In genomic region chr15:3485367-3485766, GRCm38 (mm10) we compare ENCODE assay signal across 24 mouse cellular contexts.
A peak's percentile ranks its signal among the peaks of the same experiment; 100 is the strongest.
DNase-seq lines count a peak whose midpoint lies in the region; ATAC-seq and TF ChIP-seq lines count a peak whose summit lies in the region.
"Had no signal": no experiment of that assay in that cellular context is flagged by ENCODE, and none has a peak within 500 bp of the region (broad histone marks: within the 10 kb centered on the region; RNA-seq: fewer than 3 reads in every experiment).

No protein-coding gene starts in this region.

- H3K4me2 ChIP-seq in liver, postnatal 0 days (ENCODE audit: low read depth, low read length): no peak overlapping the region
- H3K4me2 ChIP-seq in liver, embryonic 12.5 days: no peak overlapping the region
- H3K4me2 ChIP-seq: embryonic facial prominence, embryonic 13.5 days; forebrain, embryonic 12.5 days; forebrain, embryonic 15.5 days; hindbrain, embryonic 13.5 days had no signal

- no peak overlapping the region for H3K4me3 ChIP-seq in gastrocnemius, adult 2 months
- no peak overlapping the region for H3K4me3 ChIP-seq in kidney, adult 2 months (ENCODE audit: insufficient read depth, low read depth, low read length)
- H3K4me3 ChIP-seq in liver, postnatal 0 days (ENCODE audit: low read depth, low read length): no peak overlapping the region
- no peak overlapping the region for H3K4me3 ChIP-seq in liver, embryonic 12.5 days
- H3K4me3 ChIP-seq: embryonic facial prominence, embryonic 10.5 days; embryonic facial prominence, embryonic 13.5 days; erythroblast, embryonic 14.5 days; forebrain, embryonic 12.5 days; forebrain, embryonic 15.5 days; heart, embryonic 10.5 days; hindbrain, embryonic 10.5 days; hindbrain, embryonic 13.5 days had no signal

- peaks cover 3% of the 10 kb centered on the region for H3K4me1 ChIP-seq in kidney, adult 2 months (ENCODE audit: control insufficient read depth, insufficient read depth, low read length)
- H3K4me1 ChIP-seq in liver, postnatal 0 days (ENCODE audit: insufficient read depth): no peaks in the 10 kb centered on the region
- H3K4me1 ChIP-seq in liver, embryonic 12.5 days: no peaks in the 10 kb centered on the region
- H3K4me1 ChIP-seq: embryonic facial prominence, embryonic 10.5 days; embryonic facial prominence, embryonic 13.5 days; forebrain, embryonic 12.5 days; forebrain, embryonic 15.5 days; heart, embryonic 10.5 days; hindbrain, embryonic 10.5 days; hindbrain, embryonic 13.5 days had no signal

- DNase-seq in gastrocnemius, adult 2 months: no peak
- DNase-seq in gastrocnemius, postnatal 36 days: no peak
- DNase-seq in kidney, adult 2 months: peak; percentile 38
- no peak for DNase-seq in kidney, postnatal 14 days
- DNase-seq in liver, postnatal 0 days: no peak
- DNase-seq: adrenal gland, adult 8-10 months; adrenal gland, postnatal 25 days; cerebellum, adult 11-12 months; cerebellum, adult 8-10 months; cerebellum, postnatal 10 days; cerebellum, postnatal 36 days; embryo, embryonic 11 days; gastrocnemius, postnatal 10 days had no signal

- peak overlapping the region; percentile 77 for H3K27ac ChIP-seq in gastrocnemius, adult 2 months
- H3K27ac ChIP-seq in kidney, adult 2 months (ENCODE audit: insufficient read depth, low read depth, low read length): no peak overlapping the region
- no peak overlapping the region for H3K27ac ChIP-seq in liver, postnatal 0 days (ENCODE audit: low read depth)
- H3K27ac ChIP-seq in liver, embryonic 12.5 days: no peak overlapping the region
- H3K27ac ChIP-seq: embryonic facial prominence, embryonic 10.5 days; embryonic facial prominence, embryonic 13.5 days; forebrain, embryonic 12.5 days; forebrain, embryonic 15.5 days; heart, embryonic 10.5 days; hindbrain, embryonic 10.5 days; hindbrain, embryonic 13.5 days had no signal

- TF ChIP-seq POLR2A in kidney, adult 2 months (IDR thresholded peaks at IDR 0.05; ENCODE audit: low read depth, low read length): no peak

- intact Hi-C loops in gastrocnemius, adult 2 months (cut with DNase I): no loop called here
- intact Hi-C loops in gastrocnemius, postnatal 36 days (cut with DNase I): no loop called here

- TF ChIP-seq CTCF in gastrocnemius, adult 2 months (IDR thresholded peaks at IDR 0.05): no peak
- TF ChIP-seq CTCF in kidney, adult 2 months (conservative IDR thresholded peaks at IDR 0.05; ENCODE audit: insufficient read depth, insufficient read length, low read depth, low read length): no peak
- no peak for TF ChIP-seq CTCF in liver, postnatal 0 days (IDR thresholded peaks at IDR 0.05; ENCODE audit: low read depth)

- no peaks in the 10 kb centered on the region for H3K9me3 ChIP-seq in liver, postnatal 0 days (ENCODE audit: low read length)
- H3K9me3 ChIP-seq in liver, embryonic 12.5 days (replicated peaks): no peaks in the 10 kb centered on the region
- H3K9me3 ChIP-seq: embryonic facial prominence, embryonic 10.5 days; embryonic facial prominence, embryonic 13.5 days; forebrain, embryonic 12.5 days; forebrain, embryonic 15.5 days; heart, embryonic 10.5 days; hindbrain, embryonic 10.5 days; hindbrain, embryonic 13.5 days had no signal

- ATAC-seq in liver, postnatal 0 days: peak; percentile 43; the same call in 1 of the 2 replicates
- no peak for ATAC-seq in liver, embryonic 12.5 days
- ATAC-seq: activated CD4-positive, CD25-positive, alpha-beta regulatory T cell, adult 4 months; forebrain, embryonic 15.5 days; hindbrain, embryonic 16.5 days had no signal

- WGBS in kidney, adult 2 months: 44% methylated on average over 1 of the region's 1 CpGs
- WGBS in liver, postnatal 0 days (ENCODE audit: insufficient replicate concordance): 76% methylated on average over 1 of the region's 1 CpGs
- 77% methylated on average over 1 of the region's 1 CpGs for WGBS in liver, embryonic 12.5 days (ENCODE audit: insufficient replicate concordance)

- no peaks in the 10 kb centered on the region for H3K27me3 ChIP-seq in kidney, adult 2 months (replicated peaks; ENCODE audit: control insufficient read depth, insufficient read depth, low read length)
- H3K27me3 ChIP-seq in liver, postnatal 0 days (ENCODE audit: insufficient read depth, low read length): no peaks in the 10 kb centered on the region
- H3K27me3 ChIP-seq in liver, embryonic 12.5 days (replicated peaks): no peaks in the 10 kb centered on the region
- H3K27me3 ChIP-seq: embryonic facial prominence, embryonic 13.5 days; forebrain, embryonic 12.5 days; forebrain, embryonic 15.5 days; hindbrain, embryonic 13.5 days had no signal

- no peak overlapping the region for H3K9ac ChIP-seq in liver, postnatal 0 days (replicated peaks)
- H3K9ac ChIP-seq in liver, embryonic 12.5 days: no peak overlapping the region
- H3K9ac ChIP-seq: embryonic facial prominence, embryonic 13.5 days; forebrain, embryonic 12.5 days; forebrain, embryonic 15.5 days; hindbrain, embryonic 13.5 days had no signal

- H3K36me3 ChIP-seq in kidney, adult 2 months (ENCODE audit: control insufficient read depth, insufficient read depth, low read length): no peaks in the 10 kb centered on the region
- no peaks in the 10 kb centered on the region for H3K36me3 ChIP-seq in liver, postnatal 0 days (replicated peaks; ENCODE audit: insufficient read depth, low read length)
- H3K36me3 ChIP-seq in liver, embryonic 12.5 days: no peaks in the 10 kb centered on the region
- H3K36me3 ChIP-seq: embryonic facial prominence, embryonic 10.5 days; embryonic facial prominence, embryonic 13.5 days; forebrain, embryonic 12.5 days; forebrain, embryonic 15.5 days; heart, embryonic 10.5 days; hindbrain, embryonic 10.5 days; hindbrain, embryonic 13.5 days had no signal

- no peak for TF ChIP-seq EP300 in liver, postnatal 0 days (IDR thresholded peaks at IDR 0.05; ENCODE audit: low read depth)
